Mouse (Mus musculus): ENCODE results near the gene Ackr3. TPM values are rescaled to one million over a fixed set of nuclear protein-coding genes. Genes with fewer than 3 reads are reported as not detected.

Ackr3 gene
- total RNA-seq (2021): 10 to 100 TPM; 16.6 to 16.7 TPM
- long read RNA-seq, experiment 1, transcript Ackr3-201 (2 exons, 3,065 nt): major isoform, 22 of 26 reads
- long read RNA-seq, experiment 1, partial matches to known transcripts: 1 of 26 reads
- long read RNA-seq, experiment 1, other reads (novel, unspliced or antisense): 3 of 26 reads
- long read RNA-seq, experiment 2, transcript Ackr3-201 (2 exons, 3,065 nt): major isoform, 29 of 35 reads
- long read RNA-seq, experiment 2, partial matches to known transcripts: 0 of 35 reads
- long read RNA-seq, experiment 2, other reads (novel, unspliced or antisense): 6 of 35 reads

GRCm38 (mm10) chr1:90203783-90204690, at the start of gene Ackr3:
Gene Ackr3 (plus strand): TSS chr1:90203980.
- peak; percentile 74 for DNase-seq

GRCm38 (mm10) chr1:90156589-90156988, 47.2 kb upstream of the Ackr3 start:
- no peak for DNase-seq

- DNase-seq: peak; percentile 28
Measured at GRCm38 (mm10) chr1:90159927-90160326, 43.9 kb upstream of the Ackr3 start.

DNA sequence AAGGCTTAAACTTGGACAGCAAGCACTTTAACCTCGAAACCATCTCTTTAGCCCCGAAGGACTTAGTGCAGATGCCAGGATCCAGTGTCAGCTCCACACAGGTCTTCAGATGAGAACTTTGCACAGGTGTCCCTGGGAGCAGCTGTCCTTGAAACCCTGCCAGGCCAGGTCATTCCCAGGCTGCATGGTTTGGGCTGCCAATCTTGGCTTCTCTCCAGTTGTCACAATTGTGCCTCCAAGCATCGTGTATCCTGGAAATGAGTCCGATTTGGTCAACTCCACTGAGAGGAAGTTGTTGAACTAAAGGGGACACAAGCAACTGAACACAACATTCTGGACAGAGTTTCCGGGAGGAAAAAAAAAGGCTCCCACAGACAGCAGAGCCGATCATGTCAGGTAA, 42.2 kb upstream of the Ackr3 start:
- no peak for DNase-seq

DNA sequence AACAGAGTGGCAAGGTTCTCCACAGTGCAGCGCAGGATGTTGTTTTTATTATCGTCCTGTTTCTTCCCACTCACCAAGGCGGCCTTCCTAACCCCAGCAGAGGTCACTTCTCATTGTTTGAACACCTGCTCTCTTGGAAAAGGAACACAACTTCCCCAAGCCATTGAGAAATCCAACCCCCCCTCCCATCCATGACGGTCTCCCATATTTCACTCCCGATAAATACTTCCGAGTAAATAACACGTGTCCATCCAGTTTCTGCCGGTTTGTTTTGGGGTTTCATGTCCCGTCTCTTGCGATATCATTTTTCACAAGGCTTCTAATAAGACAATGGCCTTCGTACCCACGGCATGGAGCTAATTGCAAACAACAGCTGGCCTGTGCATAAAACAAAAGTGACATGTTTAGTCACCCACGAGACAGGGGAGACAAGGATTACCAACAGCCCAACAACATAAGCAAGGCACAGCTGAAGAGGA, 41.4 kb upstream of the Ackr3 start:
- DNase-seq: no peak

DNA sequence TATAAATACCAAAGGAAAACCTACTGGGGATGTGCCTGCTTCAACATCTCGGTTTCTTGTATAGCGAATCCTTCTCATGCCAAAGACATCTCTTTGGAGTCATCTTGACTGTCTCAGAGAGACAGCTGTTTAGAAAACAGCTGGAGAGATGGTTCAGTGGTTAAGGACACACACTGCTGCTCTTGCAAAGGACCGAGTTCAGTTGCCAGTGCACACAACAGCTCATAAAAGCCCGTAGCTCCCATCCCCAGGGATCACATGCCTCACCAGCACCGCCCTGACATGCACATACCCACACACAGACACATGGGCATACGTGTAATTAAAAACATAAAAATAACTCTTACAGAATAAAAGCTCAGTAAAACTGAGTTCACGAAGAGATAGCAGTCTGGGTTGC, 40.6 kb upstream of the Ackr3 start:
- no peak for DNase-seq

- DNase-seq: no peak
Measured at GRCm38 (mm10) chr1:90164319-90164718, 39.5 kb upstream of the Ackr3 start.

DNA sequence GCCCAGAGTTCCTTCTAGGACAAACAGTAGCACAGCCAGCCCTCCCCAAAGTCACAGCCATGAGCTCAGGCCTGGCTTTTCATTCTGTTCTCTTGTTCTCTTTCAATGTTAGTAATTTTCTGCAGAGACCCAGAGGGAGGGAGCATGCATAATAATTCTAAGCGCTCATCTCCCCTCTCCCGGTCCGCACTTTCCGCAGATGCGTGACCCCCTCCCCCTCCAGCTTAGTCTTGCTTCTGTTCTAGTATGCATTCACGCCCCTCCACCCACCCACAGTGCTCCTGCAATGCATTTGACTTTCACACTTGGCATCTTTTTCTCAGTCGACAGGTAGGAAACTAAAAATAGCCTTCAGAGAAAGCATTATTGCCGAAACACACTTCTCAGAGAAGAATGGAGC, 29.4 kb upstream of the Ackr3 start:
- no peak for DNase-seq

DNA sequence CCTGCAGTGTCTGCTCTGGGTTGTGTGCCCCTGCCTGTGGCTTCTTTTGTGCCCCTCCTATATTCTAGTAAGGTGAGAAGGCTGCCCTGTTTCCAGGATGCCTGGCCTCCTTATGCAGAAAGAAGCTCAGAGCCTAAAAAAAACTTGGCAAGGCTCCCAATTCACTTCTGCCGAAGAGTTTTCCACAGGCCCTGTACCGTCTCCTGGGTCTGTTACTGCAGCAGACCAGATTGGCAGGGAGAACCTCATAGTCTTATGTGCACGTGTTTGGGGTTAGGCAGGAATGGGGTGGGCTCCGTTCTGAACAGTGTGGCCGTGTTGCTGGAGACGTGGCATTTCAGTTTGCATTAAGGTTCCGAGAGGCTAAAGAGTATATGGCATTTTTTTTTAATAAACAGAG, 27.6 kb upstream of the Ackr3 start:
- DNase-seq: no peak

- no peak for DNase-seq
Measured at GRCm38 (mm10) chr1:90177565-90177964, 26.2 kb upstream of the Ackr3 start.

GRCm38 (mm10) chr1:90177978-90178377, 25.8 kb upstream of the Ackr3 start:
- no peak for DNase-seq

DNA sequence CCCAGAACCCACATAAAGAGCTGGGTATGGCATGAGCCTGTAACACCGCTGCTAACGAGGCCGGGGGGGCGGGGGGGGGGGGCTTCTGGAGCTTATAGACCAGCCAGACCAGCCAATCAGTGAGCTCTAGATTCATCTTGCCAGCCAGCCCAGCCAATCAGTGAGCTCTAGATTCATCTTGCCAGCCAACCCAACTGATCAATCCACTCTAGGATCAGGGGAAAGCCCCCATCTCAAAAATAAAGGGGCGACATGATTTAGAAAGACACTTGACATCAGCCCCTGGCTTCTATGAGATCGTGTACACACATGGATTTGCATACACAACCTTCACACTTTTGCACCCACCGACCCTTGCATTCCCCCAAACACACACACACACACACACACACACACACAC, 23.3 kb upstream of the Ackr3 start:
- no peak for DNase-seq

- no peak for DNase-seq
Measured at GRCm38 (mm10) chr1:90180966-90181699, 22.6 kb upstream of the Ackr3 start.

DNA sequence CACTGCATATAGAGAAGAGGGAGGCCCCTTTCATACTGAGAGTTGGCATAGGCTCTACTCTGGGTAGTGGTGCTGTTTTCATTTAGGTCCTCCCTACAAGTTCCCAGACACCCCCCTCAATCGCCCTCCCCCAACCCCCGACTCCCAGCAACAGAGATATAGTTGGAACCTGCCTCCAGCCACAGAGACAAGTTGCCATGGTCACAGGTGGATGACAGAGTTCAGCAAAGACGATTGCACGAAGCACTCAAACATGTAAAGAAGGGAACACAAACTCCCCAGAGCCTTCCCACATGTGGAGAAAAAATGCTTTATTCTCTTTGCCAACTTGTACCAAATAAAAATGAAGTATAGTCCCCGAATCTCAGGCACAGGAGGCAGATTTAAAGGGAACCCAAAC, 21.3 kb upstream of the Ackr3 start:
- DNase-seq: no peak

DNA sequence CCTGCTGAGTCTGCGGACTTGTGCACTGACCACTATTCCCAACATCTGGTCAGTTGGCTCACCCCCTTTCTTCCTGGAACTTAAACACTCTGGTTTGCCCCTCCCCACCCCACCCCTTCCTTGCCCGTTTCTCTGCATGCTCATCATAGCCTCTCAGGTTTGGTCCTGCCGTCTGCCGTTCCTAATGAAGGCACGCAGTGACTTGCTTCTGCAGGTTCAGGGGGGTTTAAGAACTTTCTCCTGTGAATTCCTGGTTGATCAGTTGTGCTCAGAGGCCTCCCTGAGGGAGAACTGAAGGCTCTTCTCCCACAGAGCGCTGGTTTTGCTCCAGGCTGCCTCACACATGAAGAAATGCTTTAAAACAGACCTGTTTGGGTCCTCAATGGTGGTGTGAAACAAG, 20.2 kb upstream of the Ackr3 start:
- no peak for DNase-seq

DNA sequence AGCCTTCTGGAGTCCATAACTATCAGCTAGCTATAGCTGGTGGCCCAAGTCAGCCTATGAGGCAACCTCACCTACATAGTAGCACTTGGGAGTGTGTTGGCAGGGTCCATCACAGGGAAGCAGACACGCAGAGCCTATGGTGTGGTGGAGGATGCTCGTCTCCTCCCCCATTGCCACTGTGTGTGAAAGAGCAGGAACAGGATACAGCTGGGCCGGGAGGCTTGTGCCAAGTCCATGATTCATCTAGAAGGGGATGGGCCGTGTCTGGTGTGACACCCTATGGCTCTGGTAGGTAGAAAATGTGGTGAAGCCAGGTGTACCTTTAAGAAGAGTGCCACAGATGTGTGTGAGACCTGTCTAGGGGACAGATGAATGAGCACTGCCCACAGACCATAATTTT, 17.6 kb upstream of the Ackr3 start:
- DNase-seq: no peak

DNA sequence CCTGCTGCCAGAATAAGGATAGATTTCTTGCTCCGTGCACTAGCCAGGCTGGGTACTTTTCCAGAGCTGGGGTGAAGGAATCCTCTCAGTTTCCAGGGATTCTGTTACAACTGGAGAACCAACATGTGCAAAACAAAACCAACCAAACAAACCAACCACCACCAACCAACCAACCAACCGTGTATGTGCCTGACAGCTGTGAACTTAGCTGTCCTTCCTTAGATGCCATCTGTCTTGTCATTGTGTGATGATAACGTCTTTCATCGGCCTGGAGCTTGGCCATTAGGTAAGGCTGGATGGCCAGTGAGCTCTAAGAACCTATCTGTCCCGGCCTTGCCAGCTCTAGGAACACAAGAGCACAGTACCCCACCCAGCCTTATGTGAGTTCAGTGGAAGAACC, 16.9 kb upstream of the Ackr3 start:
- DNase-seq: no peak

DNA sequence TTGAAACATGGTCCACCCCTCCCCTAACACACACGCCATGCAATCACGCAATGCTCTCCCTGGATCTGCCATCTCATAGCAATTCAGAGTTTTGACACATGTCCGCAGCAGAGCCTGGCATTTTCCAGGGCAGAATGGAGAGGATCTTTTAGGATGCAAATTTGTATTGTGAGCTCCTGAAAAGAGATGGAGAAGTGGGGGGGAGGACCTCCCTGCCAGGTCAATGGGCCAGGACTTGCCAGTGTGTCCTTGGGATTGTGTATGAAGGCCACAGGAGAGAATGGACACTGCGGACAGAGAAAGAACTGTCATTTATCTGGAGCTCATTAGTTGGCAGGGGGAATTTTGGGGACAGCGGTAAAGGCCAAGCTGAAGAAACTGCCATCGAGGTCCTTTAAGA, 14.7 kb upstream of the Ackr3 start:
- DNase-seq: no peak

GRCm38 (mm10) chr1:90201246-90201645, 2.5 kb upstream of the Ackr3 start:
- no peak for DNase-seq

DNA sequence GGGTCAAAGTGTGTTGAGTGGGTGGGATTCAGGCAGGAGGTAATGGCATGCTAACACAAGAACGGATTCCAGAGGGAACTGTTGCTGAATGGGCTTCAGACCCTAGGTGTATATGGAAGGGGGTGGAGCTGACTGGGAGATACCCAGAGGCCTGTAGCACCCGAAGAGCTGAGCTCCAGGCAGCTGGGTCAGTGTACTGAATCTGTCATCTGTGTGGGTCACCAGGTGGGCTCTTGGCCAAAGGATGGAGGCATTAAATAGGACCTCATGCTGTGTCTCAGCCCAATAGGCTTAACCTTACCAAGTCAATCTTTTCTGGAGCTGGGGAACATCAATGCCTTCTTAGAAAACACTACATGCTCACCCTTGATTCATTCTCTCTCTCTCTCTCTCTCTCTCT, 2.1 kb upstream of the Ackr3 start:
- DNase-seq: no peak

GRCm38 (mm10) chr1:90202207-90202978, 1.4 kb upstream of the Ackr3 start:
- DNase-seq: peak; percentile 80

GRCm38 (mm10) chr1:90203341-90203740, 439 bp upstream of the Ackr3 start:
- no peak for DNase-seq

Data from gastrocnemius, postnatal 10 days (tissue).